ENCODE assay signal across 8 mouse cellular contexts in the genomic region with DNA sequence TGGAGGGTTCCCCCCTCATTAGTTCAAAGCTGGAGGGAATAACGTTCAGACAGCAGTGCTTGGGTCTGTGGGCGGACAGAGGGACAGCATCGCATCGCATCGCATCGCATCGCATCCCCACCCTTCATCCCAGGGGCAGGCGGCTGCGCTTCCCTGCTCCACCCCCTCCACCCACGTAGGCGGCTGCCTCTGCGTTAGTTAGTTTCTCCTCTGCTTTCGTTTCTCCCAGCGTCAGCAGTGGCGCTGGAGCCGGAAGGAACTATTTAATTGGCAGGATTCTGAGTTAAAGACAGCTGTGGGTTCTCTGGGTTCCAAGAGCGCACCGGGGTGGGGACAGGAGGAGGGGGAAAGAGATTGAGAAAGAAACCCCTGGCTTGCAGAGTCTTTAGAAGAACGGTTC.
DNase-seq lines count a peak whose midpoint lies in the region; ATAC-seq lines count a peak whose summit lies in the region.

No protein-coding gene starts in this region.

- WGBS in forebrain, embryonic 14.5 days, result 1% methylated on average over 19 of the region's 19 CpGs
- WGBS in midbrain, embryonic 10.5 days, result 2% methylated on average over 19 of the region's 19 CpGs

- H3K27ac ChIP-seq in forebrain, embryonic 14.5 days (ENCODE audit: low read depth, low read length), result no peak overlapping the region
- H3K27ac ChIP-seq in midbrain, embryonic 10.5 days (replicated peaks), result no peak overlapping the region; the same call in 1 of the 2 replicates

- peak overlapping the region; percentile 38; the same call in 1 of the 2 replicates for H3K9ac ChIP-seq in forebrain, embryonic 14.5 days (ENCODE audit: low read length)

- intact Hi-C loops in heart, postnatal 14 days (cut with DNase I), result no loop called here

- ATAC-seq in forebrain, embryonic 14.5 days, result peak; percentile 49

- H3K4me3 ChIP-seq in forebrain, embryonic 14.5 days (ENCODE audit: low read depth, low read length), result peak overlapping the region; percentile 6
- peak overlapping the region; percentile 38 for H3K4me3 ChIP-seq in midbrain, embryonic 10.5 days

- peak; percentile 31 for DNase-seq in kidney, adult 11 months
- no peak for DNase-seq in kidney, adult 18-20 months
- DNase-seq in forebrain, embryonic 14.5 days (ENCODE audit: low spot score), result peak; percentile 70
- DNase-seq in heart, postnatal 14 days, result peak; percentile 63 to 65
- peak; percentile 73 to 79 for DNase-seq in kidney, postnatal 4 days
- no peak for DNase-seq in midbrain, embryonic 10.5 days (ENCODE audit: low spot score)
- peak; percentile 29 for DNase-seq in testis, postnatal 14 days (ENCODE audit: low spot score)
- no peak for DNase-seq in frontal cortex, postnatal 25 days (ENCODE audit: low spot score in 2 of 2)

- no peaks in the 10 kb centered on the region for H3K9me3 ChIP-seq in forebrain, embryonic 14.5 days (replicated peaks; ENCODE audit: control insufficient read depth, low read length)
- H3K9me3 ChIP-seq in midbrain, embryonic 10.5 days (replicated peaks), result no peaks in the 10 kb centered on the region

- H3K36me3 ChIP-seq in forebrain, embryonic 14.5 days (ENCODE audit: control insufficient read depth, insufficient read depth, low read length), result no peaks in the 10 kb centered on the region
- no peaks in the 10 kb centered on the region for H3K36me3 ChIP-seq in midbrain, embryonic 10.5 days

- peaks cover 19% of the 10 kb centered on the region for H3K4me1 ChIP-seq in forebrain, embryonic 14.5 days (ENCODE audit: control insufficient read depth, insufficient read depth, low read length)
- H3K4me1 ChIP-seq in midbrain, embryonic 10.5 days, result peaks cover 30% of the 10 kb centered on the region

- peaks cover 18% of the 10 kb centered on the region; the same call in 1 of the 2 replicates for H3K27me3 ChIP-seq in forebrain, embryonic 14.5 days (replicated peaks; ENCODE audit: control insufficient read depth, insufficient read depth, low read length)
- H3K27me3 ChIP-seq in midbrain, embryonic 10.5 days (ENCODE audit: low read depth, poor library complexity, severe bottlenecking), result peaks cover 62% of the 10 kb centered on the region

- peak overlapping the region; percentile 43 for H3K4me2 ChIP-seq in forebrain, embryonic 14.5 days (ENCODE audit: low read length)

Comparison
In these comparisons a context has a peak if more than half of its experiments do, and no peak if none do; other contexts are left out.
1. DNase-seq: peak in kidney, adult 11 months (single experiment), forebrain, embryonic 14.5 days (single experiment), heart, postnatal 14 days (2 of 2), kidney, postnatal 4 days (2 of 2) and testis, postnatal 14 days (single experiment); none in kidney, adult 18-20 months (single experiment), midbrain, embryonic 10.5 days (single experiment) and frontal cortex, postnatal 25 days (0 of 2).